Mouse (Mus musculus) C2C12 (cell line): ENCODE data around the gene Tctn3.

Source experiments
- CEBPB ChIP-seq: IDR thresholded peaks from one replicate; pipeline ENCODE4 v1.6.1; 2011; ENCODE audit warnings: low read depth, mild to moderate bottlenecking, control low read depth, moderate library complexity
- CTCF ChIP-seq: IDR thresholded peaks from one replicate; pipeline ENCODE4 v1.5.1; 2011; ENCODE audit not compliant: control insufficient read depth, insufficient read depth, insufficient read length
- MAX ChIP-seq: IDR thresholded peaks from one replicate; pipeline ENCODE4 v1.6.1; 2011; ENCODE audit warnings: mild to moderate bottlenecking, control low read depth
- USF1 ChIP-seq: IDR thresholded peaks from one replicate; pipeline ENCODE4 v1.6.1; 2011; ENCODE audit warnings: low read depth, mild to moderate bottlenecking, control low read depth, moderate library complexity

DNA sequence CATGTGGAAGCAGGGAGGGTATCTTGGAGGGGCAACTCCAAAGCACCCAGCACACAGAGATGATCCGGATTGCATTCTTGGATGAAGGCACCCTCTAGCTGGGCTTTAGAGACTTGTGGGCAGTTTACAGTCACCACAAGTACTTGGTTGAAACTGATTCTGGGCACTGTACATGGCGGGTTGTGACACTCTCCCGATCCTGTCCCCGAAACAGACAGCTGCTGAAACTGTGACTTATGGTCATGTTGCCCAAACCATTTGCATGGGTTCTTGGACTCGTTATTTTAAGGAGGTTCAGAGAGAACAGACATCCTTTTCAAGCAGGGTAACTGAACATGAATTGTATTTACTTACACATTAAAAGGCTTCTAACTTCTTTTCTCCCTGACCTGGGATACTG lies 44.2 kb upstream of the Tctn3 start:
- no peak for TF ChIP-seq CTCF
- TF ChIP-seq USF1 = no peak
- TF ChIP-seq CEBPB = no peak
- no peak for TF ChIP-seq MAX
